ENCODE assay signal across 8 mouse cellular contexts in the genomic region with DNA sequence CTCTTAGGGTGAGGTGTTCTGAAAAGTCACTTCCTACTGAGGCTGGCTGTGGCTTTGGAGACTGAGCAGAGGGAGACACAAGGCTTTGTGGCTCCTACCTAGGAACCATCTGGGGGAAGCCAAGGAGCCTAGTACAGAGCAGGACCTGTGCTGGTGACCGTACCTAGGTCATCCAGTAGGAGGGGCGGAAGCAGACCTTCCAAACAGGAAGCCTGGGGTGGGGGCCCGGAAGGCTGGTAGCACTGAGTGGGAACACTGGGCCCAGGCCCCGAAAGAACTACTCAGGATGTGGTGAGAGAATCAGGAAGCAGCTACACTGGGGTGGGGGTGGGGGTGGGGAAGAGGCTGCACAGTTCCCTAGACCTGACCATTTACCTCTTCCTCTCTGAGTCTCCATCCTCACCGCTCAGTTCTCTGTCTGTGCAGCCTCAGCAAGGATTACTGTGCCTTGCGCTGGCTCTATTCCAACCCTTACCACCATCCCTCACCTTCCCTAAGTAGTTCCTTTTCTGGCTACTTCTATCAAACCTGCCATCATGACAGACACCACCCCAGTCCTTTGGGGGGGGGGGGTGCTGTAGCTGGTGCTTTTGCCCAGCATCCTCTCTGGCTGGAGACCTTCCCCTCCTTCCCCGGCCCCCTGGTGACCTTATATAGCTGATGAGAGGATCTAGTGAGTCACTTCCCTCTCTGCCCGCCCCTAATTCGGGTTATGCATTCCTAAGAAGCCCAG. TPM values are rescaled to one million over a fixed set of nuclear protein-coding genes. Genes with fewer than 3 reads are reported as not detected.
DNase-seq lines count a peak whose midpoint lies in the region; ATAC-seq lines count a peak whose summit lies in the region.

No protein-coding gene starts in this region.

- 0 out of 2 replicates have a peak overlapping the region, but pooled peaks have one; percentile 3 for H3K27ac ChIP-seq in neural tube, embryonic 11.5 days (ENCODE audit: low read depth, low read length)
- peak overlapping the region; percentile 97 for H3K27ac ChIP-seq in heart, embryonic 13.5 days (replicated peaks)
- peak overlapping the region; percentile 98 for H3K27ac ChIP-seq in kidney, embryonic 16.5 days (ENCODE audit: low read length)

- peak overlapping the region; percentile 31; the same call in 1 of the 2 replicates for H3K9ac ChIP-seq in neural tube, embryonic 11.5 days (ENCODE audit: low read length)
- peak overlapping the region; percentile 91 for H3K9ac ChIP-seq in heart, embryonic 13.5 days
- H3K9ac ChIP-seq in kidney, embryonic 16.5 days (replicated peaks; ENCODE audit: low read length), result peak overlapping the region; percentile 85

- intact Hi-C loops in left cerebral cortex, postnatal 4 days (cut with DNase I), result no loop called here

- H3K36me3 ChIP-seq in neural tube, embryonic 11.5 days (ENCODE audit: control insufficient read depth, insufficient read depth, low read length), result peaks cover 12% of the 10 kb centered on the region
- H3K36me3 ChIP-seq in heart, embryonic 13.5 days, result peaks cover 47% of the 10 kb centered on the region
- H3K36me3 ChIP-seq in kidney, embryonic 16.5 days (ENCODE audit: insufficient read depth, low read length), result peaks cover 10% of the 10 kb centered on the region; the same call in 1 of the 2 replicates

- peaks cover 37% of the 10 kb centered on the region for H3K4me1 ChIP-seq in neural tube, embryonic 11.5 days (ENCODE audit: control insufficient read depth, insufficient read depth, low read length)
- H3K4me1 ChIP-seq in heart, embryonic 13.5 days, result peaks cover 70% of the 10 kb centered on the region
- H3K4me1 ChIP-seq in kidney, embryonic 16.5 days (ENCODE audit: insufficient read depth, low read length), result peaks cover 44% of the 10 kb centered on the region

- no peaks in the 10 kb centered on the region for H3K9me3 ChIP-seq in neural tube, embryonic 11.5 days (ENCODE audit: control insufficient read depth, low read length)
- H3K9me3 ChIP-seq in heart, embryonic 13.5 days, result no peaks in the 10 kb centered on the region
- H3K9me3 ChIP-seq in kidney, embryonic 16.5 days (ENCODE audit: low read length), result peaks cover 4% of the 10 kb centered on the region; the same call in 1 of the 2 replicates

- no peak for ATAC-seq in neural tube, embryonic 11.5 days (ENCODE audit: insufficient read depth, low FRiP score, low TSS enrichment)
- ATAC-seq in heart, embryonic 13.5 days (ENCODE audit: extremely low read depth, insufficient number of reproducible peaks, low FRiP score, low TSS enrichment), result no peak; the same call in 1 of the 2 replicates
- ATAC-seq in kidney, embryonic 16.5 days (ENCODE audit: low FRiP score, low TSS enrichment), result no peak

- peak overlapping the region; percentile 77 for H3K4me3 ChIP-seq in neural tube, embryonic 11.5 days (ENCODE audit: low read depth, low read length)
- H3K4me3 ChIP-seq in heart, embryonic 13.5 days, result peak overlapping the region; percentile 68
- peak overlapping the region; percentile 68 for H3K4me3 ChIP-seq in kidney, embryonic 16.5 days (ENCODE audit: low read length)

- no peak for DNase-seq in neural tube, embryonic 11.5 days (ENCODE audit: low spot score)
- DNase-seq in neural tube, embryonic 10.5 days (ENCODE audit: extremely low spot score, low spot score), result no peak
- peak; percentile 83 for DNase-seq in c-Kit-positive CD71-negative TER-119-negative erythroid progenitor cells, embryonic 14.5 days (ENCODE audit: low read depth)
- peak; percentile 84 to 90 for DNase-seq in lung, postnatal 4 days
- peak; percentile 88 to 91 for DNase-seq in spleen, postnatal 36 days (ENCODE audit: low spot score in 2 of 2)
- no peak for DNase-seq in left cerebral cortex, postnatal 4 days

- peak overlapping the region; percentile 86 for H3K4me2 ChIP-seq in neural tube, embryonic 11.5 days (ENCODE audit: low read depth)
- peak overlapping the region; percentile 96 for H3K4me2 ChIP-seq in heart, embryonic 13.5 days
- peak overlapping the region; percentile 83 for H3K4me2 ChIP-seq in kidney, embryonic 16.5 days (replicated peaks; ENCODE audit: low read depth, low read length)

- no peaks in the 10 kb centered on the region for H3K27me3 ChIP-seq in neural tube, embryonic 11.5 days (ENCODE audit: control insufficient read depth, insufficient read depth, low read length)
- no peaks in the 10 kb centered on the region for H3K27me3 ChIP-seq in heart, embryonic 13.5 days (replicated peaks)
- H3K27me3 ChIP-seq in kidney, embryonic 16.5 days (ENCODE audit: insufficient read depth, low read length), result no peaks in the 10 kb centered on the region

- WGBS in neural tube, embryonic 11.5 days, result 69% methylated on average over 9 of the region's 9 CpGs
- 28% methylated on average over 9 of the region's 9 CpGs for WGBS in heart, embryonic 13.5 days
- 55% methylated on average over 9 of the region's 9 CpGs for WGBS in kidney, embryonic 16.5 days

RNA-seq across cellular contexts. Expression of gene Ppp1r18, which starts 4.9 kb away (rescaled TPM):
- 34.9 and 39.3 TPM in 2 replicates for polyA plus RNA-seq in neural tube, embryonic 11.5 days (2014; fragmentation: Nextera tagmentation; extraction: Ambion mirVana)
- polyA plus RNA-seq in heart, embryonic 13.5 days (2015; fragmentation: Nextera tagmentation; extraction: Ambion mirVana), result 19.8 and 21.0 TPM in 2 replicates
- polyA plus RNA-seq in kidney, embryonic 16.5 days (2015; fragmentation: Nextera tagmentation; extraction: Ambion mirVana), result 22.2 and 25.2 TPM in 2 replicates
- 10 to 100 TPM; 43.3 to 52.7 TPM for total RNA-seq in left cerebral cortex, postnatal 4 days (2021)

RNA-seq across cellular contexts. Expression of gene Nrm, which starts 9.2 kb away (rescaled TPM):
- 47.3 and 50.3 TPM in 2 replicates for polyA plus RNA-seq in neural tube, embryonic 11.5 days (2014; fragmentation: Nextera tagmentation; extraction: Ambion mirVana)
- polyA plus RNA-seq in heart, embryonic 13.5 days (2015; fragmentation: Nextera tagmentation; extraction: Ambion mirVana), result 43.5 and 50.5 TPM in 2 replicates
- polyA plus RNA-seq in kidney, embryonic 16.5 days (2015; fragmentation: Nextera tagmentation; extraction: Ambion mirVana), result 63.3 and 67.0 TPM in 2 replicates
- 1 to 10 TPM; 6.1 to 7.0 TPM for total RNA-seq in left cerebral cortex, postnatal 4 days (2021)

RNA-seq across cellular contexts. Expression of gene Dhx16, which starts 9.3 kb away (rescaled TPM):
- polyA plus RNA-seq in neural tube, embryonic 11.5 days (2014; fragmentation: Nextera tagmentation; extraction: Ambion mirVana), result 42.9 and 51.3 TPM in 2 replicates
- 22.8 and 27.7 TPM in 2 replicates for polyA plus RNA-seq in heart, embryonic 13.5 days (2015; fragmentation: Nextera tagmentation; extraction: Ambion mirVana)
- polyA plus RNA-seq in kidney, embryonic 16.5 days (2015; fragmentation: Nextera tagmentation; extraction: Ambion mirVana), result 45.1 and 48.2 TPM in 2 replicates
- total RNA-seq in left cerebral cortex, postnatal 4 days (2021), result 10 to 100 TPM; 37.4 to 38.8 TPM

RNA-seq across cellular contexts. Expression of gene 2310061I04Rik, which starts 26.9 kb away (rescaled TPM):
- polyA plus RNA-seq in neural tube, embryonic 11.5 days (2014; fragmentation: Nextera tagmentation; extraction: Ambion mirVana), result 23.7 and 28.5 TPM in 2 replicates
- 25.2 and 31.3 TPM in 2 replicates for polyA plus RNA-seq in heart, embryonic 13.5 days (2015; fragmentation: Nextera tagmentation; extraction: Ambion mirVana)
- 33.3 and 36.5 TPM in 2 replicates for polyA plus RNA-seq in kidney, embryonic 16.5 days (2015; fragmentation: Nextera tagmentation; extraction: Ambion mirVana)
- total RNA-seq in left cerebral cortex, postnatal 4 days (2021), result 10 to 100 TPM; 59.8 to 69.2 TPM

RNA-seq across cellular contexts. Expression of gene Mdc1, which starts 29.0 kb away (rescaled TPM):
- 15.0 and 18.3 TPM in 2 replicates for polyA plus RNA-seq in neural tube, embryonic 11.5 days (2014; fragmentation: Nextera tagmentation; extraction: Ambion mirVana)
- polyA plus RNA-seq in heart, embryonic 13.5 days (2015; fragmentation: Nextera tagmentation; extraction: Ambion mirVana), result 17.7 and 18.4 TPM in 2 replicates
- 16.3 and 16.7 TPM in 2 replicates for polyA plus RNA-seq in kidney, embryonic 16.5 days (2015; fragmentation: Nextera tagmentation; extraction: Ambion mirVana)
- total RNA-seq in left cerebral cortex, postnatal 4 days (2021), result 10 to 100 TPM; 30.1 to 30.4 TPM

Comparison
In these comparisons a context has a peak if more than half of its experiments do, and no peak if none do; other contexts are left out.
1. DNase-seq: peak in c-Kit-positive CD71-negative TER-119-negative erythroid progenitor cells, embryonic 14.5 days (single experiment), lung, postnatal 4 days (2 of 2) and spleen, postnatal 36 days (2 of 2); none in neural tube, embryonic 11.5 days (single experiment), neural tube, embryonic 10.5 days (single experiment) and left cerebral cortex, postnatal 4 days (single experiment).
2. H3K27ac ChIP-seq: peak in every context shown above with its lines; median percentile 98 in kidney, embryonic 16.5 days; 97 in heart, embryonic 13.5 days; 3 in neural tube, embryonic 11.5 days.
3. H3K9ac ChIP-seq: peak in every context shown above with its lines; median percentile 91 in heart, embryonic 13.5 days; 85 in kidney, embryonic 16.5 days; 31 in neural tube, embryonic 11.5 days.
4. Peak in every context shown above with its lines, with median percentiles within 50 percentile points of each other: H3K4me2 ChIP-seq and H3K4me3 ChIP-seq.